Mouse (Mus musculus) layer of hippocampus, adult 9-10 months (tissue): Measurements from ENCODE around the gene Ugdh.
"Not testable (repeated sequence)": the region's sequence is repeated elsewhere in the genome, so short reads cannot be mapped to it uniquely, and the experiment has no call there.

Experiments used
- DNase-seq: peaks from one replicate; pipeline ENCODE4 v3.0.0; 2022; ENCODE audit warnings: low spot score

Ugdh gene

GRCm38 (mm10) chr5:65435806-65436561, at the start of gene Ugdh:
Gene Ugdh, minus strand, starts transcription at chr5:65435949.
- peak; percentile 79 for DNase-seq

- no peak for DNase-seq
These were observed 47.2 kb upstream of the Ugdh start for GRCm38 (mm10) chr5:65482996-65483395.

- no peak for DNase-seq
These were observed 44.8 kb upstream of the Ugdh start for GRCm38 (mm10) chr5:65480511-65480910.

GRCm38 (mm10) chr5:65479681-65480445, 44.1 kb upstream of the Ugdh start:
- DNase-seq, result no peak

- DNase-seq, result no peak
These were observed 42.5 kb upstream of the Ugdh start for GRCm38 (mm10) chr5:65478224-65478623.

- DNase-seq, result not testable (repeated sequence)
These were observed 41.0 kb upstream of the Ugdh start for GRCm38 (mm10) chr5:65476739-65477138.

GRCm38 (mm10) chr5:65475806-65476205, 40.1 kb upstream of the Ugdh start:
- DNase-seq, result no peak

- no peak for DNase-seq
These were observed 34.0 kb upstream of the Ugdh start for GRCm38 (mm10) chr5:65469766-65470165.

- DNase-seq, result no peak
These were observed 31.2 kb upstream of the Ugdh start for GRCm38 (mm10) chr5:65466911-65467310.

GRCm38 (mm10) chr5:65460361-65460760, 24.6 kb upstream of the Ugdh start:
- DNase-seq, result no peak

- no peak for DNase-seq
These were observed 23.7 kb upstream of the Ugdh start for GRCm38 (mm10) chr5:65459454-65459853.

GRCm38 (mm10) chr5:65457846-65458245, 22.1 kb upstream of the Ugdh start:
- DNase-seq, result no peak

- no peak for DNase-seq
These were observed 21.5 kb upstream of the Ugdh start for GRCm38 (mm10) chr5:65457086-65457827.

GRCm38 (mm10) chr5:65454771-65455170, 19.0 kb upstream of the Ugdh start:
- DNase-seq, result no peak

- DNase-seq, result no peak
These were observed 13.2 kb upstream of the Ugdh start for GRCm38 (mm10) chr5:65448941-65449340.

GRCm38 (mm10) chr5:65447826-65448225, 12.1 kb upstream of the Ugdh start:
- DNase-seq, result no peak

GRCm38 (mm10) chr5:65446756-65447155, 11.0 kb upstream of the Ugdh start:
- no peak for DNase-seq

GRCm38 (mm10) chr5:65444981-65445380, 9.2 kb upstream of the Ugdh start:
- DNase-seq, result no peak

GRCm38 (mm10) chr5:65438041-65438440, 2.3 kb upstream of the Ugdh start:
- DNase-seq, result no peak

GRCm38 (mm10) chr5:65435363-65435805, 365 bp downstream of the Ugdh start:
- DNase-seq, result no peak

- peak; percentile 20 for DNase-seq
These were observed 1.0 kb downstream of the Ugdh start for GRCm38 (mm10) chr5:65434471-65435362.

GRCm38 (mm10) chr5:65429441-65429840, 6.3 kb downstream of the Ugdh start:
- DNase-seq, result no peak
